Mouse (Mus musculus) embryonic facial prominence, embryonic 10.5 days (tissue): ENCODE results near the gene Banp. TPM values are rescaled to one million over a fixed set of nuclear protein-coding genes. Genes with fewer than 3 reads are reported as not detected.

ENCODE experiments used
- DNase-seq: peaks from one replicate; pipeline ENCODE4 v3.0.0-alpha.2; 2017; ENCODE audit warnings: low spot score
- H3K27ac ChIP-seq: fragments of 300-500 bp; sonication (generic); replicated peaks from 2 replicates; pipeline ENCODE4 v1.5.1; 2016; ENCODE audit warnings: mild to moderate bottlenecking
- H3K27me3 ChIP-seq: fragments of 300-500 bp; sonication (generic); replicated peaks from 2 replicates; pipeline ENCODE4 v1.6.1; 2016; ENCODE audit warnings: low read depth, mild to moderate bottlenecking; ENCODE audit not compliant: poor library complexity, severe bottlenecking
- H3K36me3 ChIP-seq: fragments of 300-500 bp; sonication (generic); replicated peaks from 2 replicates; pipeline ENCODE4 v1.6.1; 2016; ENCODE audit warnings: mild to moderate bottlenecking, moderate library complexity
- H3K4me1 ChIP-seq: fragments of 300-500 bp; sonication (generic); 2 replicates; pipeline ENCODE4 v1.6.1; 2016
- H3K4me3 ChIP-seq: fragments of 300-500 bp; sonication (generic); 2 replicates; pipeline ENCODE4 v1.5.1; 2016; ENCODE audit warnings: mild to moderate bottlenecking, moderate library complexity
- H3K9me3 ChIP-seq: fragments of 300-500 bp; sonication (generic); 2 replicates; pipeline ENCODE4 v1.6.1; 2016; ENCODE audit warnings: mild to moderate bottlenecking
- WGBS: fragments of 180-500 bp; shearing (Covaris S2); methylation state at CpG from one replicate; pipeline ENCODE4 v1.1.7; 2016; 5-methylcytosine and 5-hydroxymethylcytosine counted together
- polyA plus RNA-seq: library from polyadenylated mRNA; unstranded; fragments of >200 nt; fragmentation: Nextera tagmentation; extraction: Ambion mirVana; gene quantifications from 2 replicates; pipeline ENCODE4 v1.2.1, GENCODE M21; 2016

Gene Banp
- polyA plus RNA-seq = 55.2 and 64.8 TPM in 2 replicates

GRCm38 (mm10) chr8:121949222-121949800, at the start of gene Banp:
Banp (plus strand) TSS chr8:121949750.
- H3K4me3 ChIP-seq = peak within 1 kb of the TSS; percentile 97
- H3K27ac ChIP-seq = peak within 1 kb of the TSS; percentile 96
- 64% methylated on average over 6 of the region's 6 CpGs for WGBS
- H3K9me3 ChIP-seq = no peaks in the 10 kb centered on the region
- peaks cover 16% of the 10 kb centered on the region for H3K36me3 ChIP-seq
- peaks cover 49% of the 10 kb centered on the region for H3K4me1 ChIP-seq
- no peaks in the 10 kb centered on the region for H3K27me3 ChIP-seq
- DNase-seq = no peak

- no peaks in the 10 kb centered on the region for H3K36me3 ChIP-seq
- H3K27ac ChIP-seq = peak overlapping the region; percentile 67
- peaks cover 89% of the 10 kb centered on the region for H3K4me1 ChIP-seq
- no peak overlapping the region for H3K4me3 ChIP-seq
- 0 out of 2 replicates have a peak, but pooled peaks cover 9% of the 10 kb centered on the region for H3K27me3 ChIP-seq
- 50% methylated on average over 8 of the region's 8 CpGs for WGBS
- DNase-seq = peak; percentile 40
- no peaks in the 10 kb centered on the region for H3K9me3 ChIP-seq
These were observed 47.9 kb upstream of the Banp start for GRCm38 (mm10) chr8:121901498-121902236.

- H3K27ac ChIP-seq = no peak overlapping the region
- no peak overlapping the region for H3K4me3 ChIP-seq
- H3K4me1 ChIP-seq = peaks cover 88% of the 10 kb centered on the region
- no peaks in the 10 kb centered on the region for H3K9me3 ChIP-seq
- WGBS = 73% methylated on average over 6 of the region's 6 CpGs
- DNase-seq = no peak
- H3K27me3 ChIP-seq = peaks cover 12% of the 10 kb centered on the region
- no peaks in the 10 kb centered on the region for H3K36me3 ChIP-seq
These were observed 45.6 kb upstream of the Banp start for GRCm38 (mm10) chr8:121903977-121904376.

GRCm38 (mm10) chr8:121904999-121905398, 44.6 kb upstream of the Banp start:
- no peak for DNase-seq
- H3K27me3 ChIP-seq = peaks cover 17% of the 10 kb centered on the region
- no peaks in the 10 kb centered on the region for H3K36me3 ChIP-seq
- no peak overlapping the region for H3K4me3 ChIP-seq
- no peaks in the 10 kb centered on the region for H3K9me3 ChIP-seq
- 86% methylated on average over 9 of the region's 9 CpGs for WGBS
- H3K27ac ChIP-seq = no peak overlapping the region
- H3K4me1 ChIP-seq = peaks cover 83% of the 10 kb centered on the region

GRCm38 (mm10) chr8:121905420-121905819, 44.1 kb upstream of the Banp start:
- peak overlapping the region; percentile 85 for H3K4me3 ChIP-seq
- no peaks in the 10 kb centered on the region for H3K36me3 ChIP-seq
- no peaks in the 10 kb centered on the region for H3K9me3 ChIP-seq
- no peak overlapping the region for H3K27ac ChIP-seq
- H3K27me3 ChIP-seq = peaks cover 17% of the 10 kb centered on the region
- peaks cover 83% of the 10 kb centered on the region for H3K4me1 ChIP-seq
- DNase-seq = no peak
- 64% methylated on average over 1 of the region's 1 CpGs for WGBS

GRCm38 (mm10) chr8:121905864-121906263, 43.7 kb upstream of the Banp start:
- DNase-seq = no peak
- no peaks in the 10 kb centered on the region for H3K36me3 ChIP-seq
- H3K9me3 ChIP-seq = no peaks in the 10 kb centered on the region
- peaks cover 82% of the 10 kb centered on the region for H3K4me1 ChIP-seq
- H3K4me3 ChIP-seq = peak overlapping the region; percentile 85
- H3K27me3 ChIP-seq = peaks cover 17% of the 10 kb centered on the region
- 52% methylated on average over 5 of the region's 5 CpGs for WGBS
- H3K27ac ChIP-seq = no peak overlapping the region

GRCm38 (mm10) chr8:121906542-121907512, 42.7 kb upstream of the Banp start:
- H3K4me1 ChIP-seq = peaks cover 72% of the 10 kb centered on the region

GRCm38 (mm10) chr8:121907587-121908248, 41.8 kb upstream of the Banp start, which contains the start of gene Slc7a5:
Slc7a5 (minus strand) TSS chr8:121907694.
- Histone ChIP-seq H3K27ac (peak within 1 kb of the TSS; percentile 82), H3K36me3 (no peaks in the 10 kb centered on the region), H3K4me3 (peak within 1 kb of the TSS; percentile 85), H3K4me1 (peaks cover 64% of the 10 kb centered on the region), H3K9me3 (no peaks in the 10 kb centered on the region), H3K27me3 (peaks cover 25% of the 10 kb centered on the region)
- under 1% methylated on average over 61 of the region's 61 CpGs for WGBS
- DNase-seq = peak; percentile 99

More at GRCm38 (mm10) chr8:121906542-121907512, 42.7 kb upstream of the Banp start:
- H3K9me3 ChIP-seq = no peaks in the 10 kb centered on the region
- peak overlapping the region; percentile 85 for H3K4me3 ChIP-seq
- under 1% methylated on average over 72 of the region's 72 CpGs for WGBS
- peaks cover 25% of the 10 kb centered on the region for H3K27me3 ChIP-seq
- DNase-seq = peak; percentile 65
- H3K36me3 ChIP-seq = no peaks in the 10 kb centered on the region
- H3K27ac ChIP-seq = peak overlapping the region; percentile 82

GRCm38 (mm10) chr8:121908378-121909147, 41.0 kb upstream of the Banp start:
- Histone ChIP-seq H3K4me1 (peaks cover 58% of the 10 kb centered on the region), H3K9me3 (no peaks in the 10 kb centered on the region), H3K27ac (no peak overlapping the region)

GRCm38 (mm10) chr8:121909148-121909541, 40.4 kb upstream of the Banp start:
- Histone ChIP-seq H3K36me3 (no peaks in the 10 kb centered on the region), H3K27ac (no peak overlapping the region), H3K27me3 (peaks cover 25% of the 10 kb centered on the region), H3K4me1 (peaks cover 55% of the 10 kb centered on the region), H3K9me3 (no peaks in the 10 kb centered on the region), H3K4me3 (no peak overlapping the region)
- WGBS = 70% methylated on average over 8 of the region's 8 CpGs
- no peak for DNase-seq

More at GRCm38 (mm10) chr8:121908378-121909147, 41.0 kb upstream of the Banp start:
- WGBS = 63% methylated on average over 8 of the region's 8 CpGs
- Histone ChIP-seq H3K4me3 (peak overlapping the region; percentile 85), H3K36me3 (no peaks in the 10 kb centered on the region), H3K27me3 (peaks cover 25% of the 10 kb centered on the region)
- no peak for DNase-seq

- peaks cover 25% of the 10 kb centered on the region for H3K27me3 ChIP-seq
- H3K9me3 ChIP-seq = no peaks in the 10 kb centered on the region
- H3K4me1 ChIP-seq = peaks cover 55% of the 10 kb centered on the region
These were observed 39.9 kb upstream of the Banp start for GRCm38 (mm10) chr8:121909663-121910062.

More at GRCm38 (mm10) chr8:121909663-121910062, 39.9 kb upstream of the Banp start:
- no peak overlapping the region for H3K27ac ChIP-seq
- no peak overlapping the region for H3K4me3 ChIP-seq
- peak; percentile 76 for DNase-seq
- WGBS = 10% methylated on average over 6 of the region's 6 CpGs
- H3K36me3 ChIP-seq = no peaks in the 10 kb centered on the region
